Mouse (Mus musculus) layer of hippocampus, adult 18-20 months (tissue): ENCODE measurements at regions not wholly inside any gene's neighbourhood (a gene's known extent, or its start where the extent isn't known, plus 50 kb on each side); places are given as distances from the start of the nearest gene placed in this dataset.
A peak's percentile ranks its signal among the peaks of the same experiment; 100 is the strongest.

ENCODE experiments used
- DNase-seq, 2 experiments: peaks; one replicate each; pipeline ENCODE4 v3.0.0; 2022; ENCODE audit warnings: low spot score in 2 of 2

GRCm38 (mm10) chr1:51537765-51538360 lies 59.6 kb upstream of the Nabp1 start:
- DNase-seq: no peak

- DNase-seq: no peak
These were observed 57.9 kb upstream of the Nabp1 start for GRCm38 (mm10) chr1:51536076-51536475.

GRCm38 (mm10) chr1:51535414-51535813 lies 57.2 kb upstream of the Nabp1 start:
- no peak for DNase-seq

GRCm38 (mm10) chr1:51531360-51531759 lies 53.1 kb upstream of the Nabp1 start:
- no peak for DNase-seq

GRCm38 (mm10) chr1:51530191-51530926 lies 52.1 kb upstream of the Nabp1 start:
- DNase-seq: peak in 1 of 2 experiments; percentile 35

GRCm38 (mm10) chr1:51529653-51530052 lies 51.4 kb upstream of the Nabp1 start:
- no peak for DNase-seq

GRCm38 (mm10) chr1:51528671-51529070 lies 50.4 kb upstream of the Nabp1 start:
- peak in 1 of 2 experiments; percentile 41 for DNase-seq
